Mouse (Mus musculus) olfactory bulb, adult 2 months (tissue): ENCODE results near the gene Rere.

Source experiments
- CTCF ChIP-seq: fragments of 200-500 bp; IDR thresholded peaks from 2 replicates; pipeline ENCODE4 v1.5.1; 2012; ENCODE audit warnings: low read depth, mild to moderate bottlenecking, low read length, moderate library complexity; ENCODE audit not compliant: insufficient read depth
- POLR2A ChIP-seq: fragments of 200-500 bp; IDR thresholded peaks from 2 replicates; pipeline ENCODE4 v1.6.1; 2012; ENCODE audit warnings: mild to moderate bottlenecking, low read depth, low read length, moderate library complexity; ENCODE audit not compliant: insufficient read depth

GRCm38 (mm10) chr4:150551390-150551789 is 269.9 kb downstream of the Rere start:
- TF ChIP-seq CTCF (no peak), POLR2A (no peak)
